Mouse (Mus musculus): ENCODE measurements at regions not wholly inside any gene's neighbourhood (a gene's known extent, or its start where the extent isn't known, plus 50 kb on each side); places are given as distances from the start of the nearest gene placed in this dataset.

GRCm38 (mm10) chr8:76422861-76423532, 476.2 kb upstream of the Nr3c2 start:
- no peak for TF ChIP-seq POLR2A (IDR thresholded peaks at IDR 0.05; ENCODE audit: borderline replicate concordance, insufficient read depth, low read length)
- TF ChIP-seq CTCF (IDR thresholded peaks at IDR 0.05; ENCODE audit: borderline replicate concordance, insufficient read depth, low read depth, low read length): no peak
